Mouse (Mus musculus) brain, adult 10 weeks (tissue): Measurements from ENCODE around the gene Six3. TPM values are rescaled to one million over a fixed set of nuclear protein-coding genes. Genes with fewer than 3 reads are reported as not detected.

Experiments
- polyA plus RNA-seq: library from polyadenylated mRNA; stranded (reverse); fragments of 350-450 nt; fragmentation: Illumina TruSeq; extraction: RNeasy Lipid Tissue Mini Kit (QIAGEN cat#74804); gene quantifications from one replicate; pipeline ENCODE4 v1.2.3, GENCODE M21; 2015; ENCODE audit warnings: low read depth, low replicate concordance

Six3 gene
- 8.4 TPM for polyA plus RNA-seq

GRCm38 (mm10) chr17:85613266-85613860 is at the start of gene Six3:
Gene Six3 (plus strand): TSS chr17:85613608.

Other genes starting within 250 kb of the Six3 start
- gene Six2, start 74.7 kb downstream of the Six3 start, polyA plus RNA-seq = 0.33 TPM